ENCODE assay signal across 8 mouse cellular contexts in genomic region chr19:46318031-46318471, GRCm38 (mm10). TPM values are rescaled to one million over a fixed set of nuclear protein-coding genes. Genes with fewer than 3 reads are reported as not detected.
DNase-seq lines count a peak whose midpoint lies in the region; ATAC-seq and TF ChIP-seq lines count a peak whose summit lies in the region.

No protein-coding gene starts in this region.

- H3K9ac ChIP-seq in forebrain, embryonic 14.5 days (ENCODE audit: low read length) = peak overlapping the region; percentile 65
- peak overlapping the region; percentile 64 for H3K9ac ChIP-seq in hindbrain, postnatal 0 days (replicated peaks; ENCODE audit: low read length)
- H3K9ac ChIP-seq in liver, embryonic 16.5 days (ENCODE audit: low read depth, low read length) = no peak overlapping the region
- peak overlapping the region; percentile 49; the same call in 1 of the 2 replicates for H3K9ac ChIP-seq in stomach, embryonic 15.5 days

- H3K4me1 ChIP-seq in megakaryocyte, embryonic 14.5 days = peaks cover 70% of the 10 kb centered on the region
- H3K4me1 ChIP-seq in forebrain, embryonic 14.5 days (ENCODE audit: control insufficient read depth, insufficient read depth, low read length) = peaks cover 35% of the 10 kb centered on the region
- peaks cover 26% of the 10 kb centered on the region for H3K4me1 ChIP-seq in hindbrain, postnatal 0 days (ENCODE audit: insufficient read depth, low read length)
- H3K4me1 ChIP-seq in liver, embryonic 16.5 days (ENCODE audit: control insufficient read depth, low read depth, low read length) = peaks cover 52% of the 10 kb centered on the region
- peaks cover 61% of the 10 kb centered on the region for H3K4me1 ChIP-seq in stomach, embryonic 15.5 days
- no peaks in the 10 kb centered on the region for H3K4me1 ChIP-seq in kidney, adult 2 months (ENCODE audit: control insufficient read depth, insufficient read depth, low read length)

- peak overlapping the region; percentile 86 for H3K4me3 ChIP-seq in megakaryocyte, embryonic 14.5 days (replicated peaks)
- H3K4me3 ChIP-seq in forebrain, embryonic 14.5 days (ENCODE audit: low read depth, low read length) = peak overlapping the region; percentile 40
- peak overlapping the region; percentile 57 for H3K4me3 ChIP-seq in hindbrain, postnatal 0 days (ENCODE audit: low read length)
- peak overlapping the region; percentile 45 for H3K4me3 ChIP-seq in liver, embryonic 16.5 days (ENCODE audit: low read depth, low read length)
- H3K4me3 ChIP-seq in stomach, embryonic 15.5 days (replicated peaks) = peak overlapping the region; percentile 57
- no peak overlapping the region for H3K4me3 ChIP-seq in kidney, adult 2 months (ENCODE audit: insufficient read depth, low read depth, low read length)

- no peaks in the 10 kb centered on the region for H3K9me3 ChIP-seq in megakaryocyte, embryonic 14.5 days
- no peaks in the 10 kb centered on the region for H3K9me3 ChIP-seq in forebrain, embryonic 14.5 days (replicated peaks; ENCODE audit: control insufficient read depth, low read length)
- no peaks in the 10 kb centered on the region for H3K9me3 ChIP-seq in hindbrain, postnatal 0 days (ENCODE audit: low read length)
- H3K9me3 ChIP-seq in liver, embryonic 16.5 days (replicated peaks; ENCODE audit: control insufficient read depth, low read length) = no peaks in the 10 kb centered on the region
- H3K9me3 ChIP-seq in stomach, embryonic 15.5 days = no peaks in the 10 kb centered on the region

- no peak for ATAC-seq in megakaryocyte, adult 5-6 weeks (ENCODE audit: poor library complexity, severe bottlenecking)
- ATAC-seq in forebrain, embryonic 14.5 days = 0 out of 2 replicates have a peak, but pooled peaks have one; percentile 14
- peak; percentile 27; the same call in 1 of the 2 replicates for ATAC-seq in hindbrain, postnatal 0 days
- no peak for ATAC-seq in liver, embryonic 16.5 days (ENCODE audit: low read depth)
- 0 out of 2 replicates have a peak, but pooled peaks have one; percentile 5 for ATAC-seq in stomach, embryonic 15.5 days (ENCODE audit: insufficient read depth, low FRiP score, low read depth)

- peaks cover 6% of the 10 kb centered on the region for H3K36me3 ChIP-seq in megakaryocyte, embryonic 14.5 days (replicated peaks; ENCODE audit: low read length)
- H3K36me3 ChIP-seq in forebrain, embryonic 14.5 days (ENCODE audit: control insufficient read depth, insufficient read depth, low read length) = 0 out of 2 replicates have a peak, but pooled peaks cover 8% of the 10 kb centered on the region
- peaks cover 3% of the 10 kb centered on the region; the same call in 1 of the 2 replicates for H3K36me3 ChIP-seq in hindbrain, postnatal 0 days (ENCODE audit: insufficient read depth, low read length)
- H3K36me3 ChIP-seq in liver, embryonic 16.5 days (ENCODE audit: control insufficient read depth, insufficient read depth) = no peaks in the 10 kb centered on the region
- H3K36me3 ChIP-seq in stomach, embryonic 15.5 days = no peaks in the 10 kb centered on the region
- H3K36me3 ChIP-seq in kidney, adult 2 months (ENCODE audit: control insufficient read depth, insufficient read depth, low read length) = no peaks in the 10 kb centered on the region

- H3K27ac ChIP-seq in forebrain, embryonic 14.5 days (ENCODE audit: low read depth, low read length) = no peak overlapping the region
- peak overlapping the region; percentile 67; the same call in 1 of the 2 replicates for H3K27ac ChIP-seq in hindbrain, postnatal 0 days
- H3K27ac ChIP-seq in liver, embryonic 16.5 days (ENCODE audit: low read length) = no peak overlapping the region
- H3K27ac ChIP-seq in stomach, embryonic 15.5 days = peak overlapping the region; percentile 83
- no peak overlapping the region for H3K27ac ChIP-seq in kidney, adult 2 months (ENCODE audit: insufficient read depth, low read depth, low read length)

- no peak for TF ChIP-seq CTCF in hindbrain, postnatal 0 days (IDR thresholded peaks at IDR 0.05; ENCODE audit: low read depth)
- TF ChIP-seq CTCF in kidney, adult 2 months (conservative IDR thresholded peaks at IDR 0.05; ENCODE audit: insufficient read depth, insufficient read length, low read depth, low read length) = no peak

- peak; percentile 62 for DNase-seq in cerebellum, adult 9-10 months
- no peak for DNase-seq in forebrain, embryonic 14.5 days (ENCODE audit: low spot score)
- DNase-seq in hindbrain, postnatal 0 days (ENCODE audit: low spot score) = peak; percentile 67
- DNase-seq in kidney, adult 2 months = no peak

- H3K27me3 ChIP-seq in megakaryocyte, embryonic 14.5 days (replicated peaks) = peaks cover 97% of the 10 kb centered on the region
- H3K27me3 ChIP-seq in forebrain, embryonic 14.5 days (replicated peaks; ENCODE audit: control insufficient read depth, insufficient read depth, low read length) = peaks cover 65% of the 10 kb centered on the region
- H3K27me3 ChIP-seq in hindbrain, postnatal 0 days (ENCODE audit: insufficient read depth, low read length) = 0 out of 2 replicates have a peak, but pooled peaks cover 6% of the 10 kb centered on the region
- H3K27me3 ChIP-seq in liver, embryonic 16.5 days (ENCODE audit: control insufficient read depth, insufficient read depth, low read depth, low read length) = peaks cover 83% of the 10 kb centered on the region
- peaks cover 48% of the 10 kb centered on the region for H3K27me3 ChIP-seq in stomach, embryonic 15.5 days (replicated peaks)
- no peaks in the 10 kb centered on the region for H3K27me3 ChIP-seq in kidney, adult 2 months (replicated peaks; ENCODE audit: control insufficient read depth, insufficient read depth, low read length)

- peak overlapping the region; percentile 66 for H3K4me2 ChIP-seq in forebrain, embryonic 14.5 days (ENCODE audit: low read length)
- H3K4me2 ChIP-seq in hindbrain, postnatal 0 days (ENCODE audit: low read depth, low read length) = peak overlapping the region; percentile 55
- peak overlapping the region; percentile 52 for H3K4me2 ChIP-seq in liver, embryonic 16.5 days (ENCODE audit: low read depth, low read length)
- peak overlapping the region; percentile 74 for H3K4me2 ChIP-seq in stomach, embryonic 15.5 days

- 2% methylated on average over 36 of the region's 42 CpGs for WGBS in forebrain, embryonic 14.5 days
- 6% methylated on average over 15 of the region's 42 CpGs for WGBS in hindbrain, postnatal 0 days
- WGBS in liver, embryonic 16.5 days (ENCODE audit: insufficient replicate concordance) = 3% methylated on average over 37 of the region's 42 CpGs
- WGBS in stomach, embryonic 15.5 days = 2% methylated on average over 41 of the region's 42 CpGs
- 3% methylated on average over 38 of the region's 42 CpGs for WGBS in kidney, adult 2 months

- no peak for TF ChIP-seq POLR2A in kidney, adult 2 months (IDR thresholded peaks at IDR 0.05; ENCODE audit: low read depth, low read length)

RNA-seq across cellular contexts. Expression of gene Psd, which starts 8.9 kb away (rescaled TPM):
- 0.19 TPM in 1 of 2 replicates, not detected in the other for polyA plus RNA-seq in megakaryocyte, embryonic 14.5 days (2012; ENCODE audit: insufficient read depth, low replicate concordance)
- total RNA-seq in megakaryocyte, adult 5-6 weeks (2015) = 0.11 and 0.36 TPM in 2 replicates
- total RNA-seq in megakaryocyte, adult 5-6 weeks (2017) = not detected in 2 replicates
- 68.7 and 83.0 TPM in 2 replicates for polyA plus RNA-seq in forebrain, embryonic 14.5 days (2014; fragmentation: Nextera tagmentation; extraction: Ambion mirVana)
- total RNA-seq in hindbrain, postnatal 0 days (2014; rRNA removed) = 380 and 396 TPM in 2 replicates
- 115 and 123 TPM in 2 replicates for polyA plus RNA-seq in hindbrain, postnatal 0 days (2015; fragmentation: Nextera tagmentation; extraction: Ambion mirVana)
- 3.3 TPM in 2 replicates for polyA plus RNA-seq in liver, embryonic 16.5 days (2015; fragmentation: Nextera tagmentation; extraction: Ambion mirVana)
- polyA plus RNA-seq in stomach, embryonic 15.5 days (2015; fragmentation: Nextera tagmentation; extraction: Ambion mirVana) = 52.9 and 54.7 TPM in 2 replicates
- 1.9 and 2.7 TPM in 2 replicates for polyA plus RNA-seq in kidney, adult 2 months (2012; rRNA removed)

RNA-seq across cellular contexts. Expression of gene Fbxl15, which starts 9.9 kb away (rescaled TPM):
- 17.4 and 18.6 TPM in 2 replicates for polyA plus RNA-seq in megakaryocyte, embryonic 14.5 days (2012; ENCODE audit: insufficient read depth, low replicate concordance)
- total RNA-seq in megakaryocyte, adult 5-6 weeks (2015) = 1.9 and 2.1 TPM in 2 replicates
- total RNA-seq in megakaryocyte, adult 5-6 weeks (2017) = 1.3 and 1.8 TPM in 2 replicates
- 42.6 and 43.1 TPM in 2 replicates for polyA plus RNA-seq in forebrain, embryonic 14.5 days (2014; fragmentation: Nextera tagmentation; extraction: Ambion mirVana)
- total RNA-seq in hindbrain, postnatal 0 days (2014; rRNA removed) = 69.1 and 71.4 TPM in 2 replicates
- 53.3 and 54.2 TPM in 2 replicates for polyA plus RNA-seq in hindbrain, postnatal 0 days (2015; fragmentation: Nextera tagmentation; extraction: Ambion mirVana)
- 11.1 and 11.6 TPM in 2 replicates for polyA plus RNA-seq in liver, embryonic 16.5 days (2015; fragmentation: Nextera tagmentation; extraction: Ambion mirVana)
- polyA plus RNA-seq in stomach, embryonic 15.5 days (2015; fragmentation: Nextera tagmentation; extraction: Ambion mirVana) = 16.7 TPM in 2 replicates
- 26.1 and 35.8 TPM in 2 replicates for polyA plus RNA-seq in kidney, adult 2 months (2012; rRNA removed)

RNA-seq across cellular contexts. Expression of gene Nfkb2, which starts 13.9 kb away (rescaled TPM):
- polyA plus RNA-seq in megakaryocyte, embryonic 14.5 days (2012; ENCODE audit: insufficient read depth, low replicate concordance) = 32.0 and 46.7 TPM in 2 replicates
- 8.1 and 10.0 TPM in 2 replicates for total RNA-seq in megakaryocyte, adult 5-6 weeks (2015)
- 14.6 and 20.3 TPM in 2 replicates for total RNA-seq in megakaryocyte, adult 5-6 weeks (2017)
- 1.4 and 1.6 TPM in 2 replicates for polyA plus RNA-seq in forebrain, embryonic 14.5 days (2014; fragmentation: Nextera tagmentation; extraction: Ambion mirVana)
- total RNA-seq in hindbrain, postnatal 0 days (2014; rRNA removed) = 3.5 and 4.7 TPM in 2 replicates
- polyA plus RNA-seq in hindbrain, postnatal 0 days (2015; fragmentation: Nextera tagmentation; extraction: Ambion mirVana) = 1.7 and 1.9 TPM in 2 replicates
- polyA plus RNA-seq in liver, embryonic 16.5 days (2015; fragmentation: Nextera tagmentation; extraction: Ambion mirVana) = 3.0 and 3.8 TPM in 2 replicates
- polyA plus RNA-seq in stomach, embryonic 15.5 days (2015; fragmentation: Nextera tagmentation; extraction: Ambion mirVana) = 10.6 TPM in 2 replicates
- polyA plus RNA-seq in kidney, adult 2 months (2012; rRNA removed) = 21.6 and 25.4 TPM in 2 replicates

RNA-seq across cellular contexts. Expression of gene Cuedc2, which starts 20.5 kb away (rescaled TPM):
- polyA plus RNA-seq in megakaryocyte, embryonic 14.5 days (2012; ENCODE audit: insufficient read depth, low replicate concordance) = 39.1 and 126 TPM in 2 replicates
- total RNA-seq in megakaryocyte, adult 5-6 weeks (2015) = 31.3 and 33.1 TPM in 2 replicates
- total RNA-seq in megakaryocyte, adult 5-6 weeks (2017) = 108 and 114 TPM in 2 replicates
- polyA plus RNA-seq in forebrain, embryonic 14.5 days (2014; fragmentation: Nextera tagmentation; extraction: Ambion mirVana) = 402 and 405 TPM in 2 replicates
- 125 and 134 TPM in 2 replicates for total RNA-seq in hindbrain, postnatal 0 days (2014; rRNA removed)
- polyA plus RNA-seq in hindbrain, postnatal 0 days (2015; fragmentation: Nextera tagmentation; extraction: Ambion mirVana) = 312 and 326 TPM in 2 replicates
- polyA plus RNA-seq in liver, embryonic 16.5 days (2015; fragmentation: Nextera tagmentation; extraction: Ambion mirVana) = 67.3 and 67.6 TPM in 2 replicates
- polyA plus RNA-seq in stomach, embryonic 15.5 days (2015; fragmentation: Nextera tagmentation; extraction: Ambion mirVana) = 134 and 137 TPM in 2 replicates
- polyA plus RNA-seq in kidney, adult 2 months (2012; rRNA removed) = 69.8 and 72.0 TPM in 2 replicates

RNA-seq across cellular contexts. Expression of gene Mfsd13a, which starts 22.9 kb away (rescaled TPM):
- 8.8 and 9.9 TPM in 2 replicates for polyA plus RNA-seq in megakaryocyte, embryonic 14.5 days (2012; ENCODE audit: insufficient read depth, low replicate concordance)
- 17.2 and 18.1 TPM in 2 replicates for total RNA-seq in megakaryocyte, adult 5-6 weeks (2015)
- total RNA-seq in megakaryocyte, adult 5-6 weeks (2017) = 8.1 and 11.7 TPM in 2 replicates
- polyA plus RNA-seq in forebrain, embryonic 14.5 days (2014; fragmentation: Nextera tagmentation; extraction: Ambion mirVana) = 7.2 TPM in 2 replicates
- 7.5 and 12.3 TPM in 2 replicates for total RNA-seq in hindbrain, postnatal 0 days (2014; rRNA removed)
- 9.9 and 10.5 TPM in 2 replicates for polyA plus RNA-seq in hindbrain, postnatal 0 days (2015; fragmentation: Nextera tagmentation; extraction: Ambion mirVana)
- 11.2 and 13.8 TPM in 2 replicates for polyA plus RNA-seq in liver, embryonic 16.5 days (2015; fragmentation: Nextera tagmentation; extraction: Ambion mirVana)
- polyA plus RNA-seq in stomach, embryonic 15.5 days (2015; fragmentation: Nextera tagmentation; extraction: Ambion mirVana) = 11.9 and 12.9 TPM in 2 replicates
- 34.7 and 43.8 TPM in 2 replicates for polyA plus RNA-seq in kidney, adult 2 months (2012; rRNA removed)

Comparison
In these comparisons a context has a peak if more than half of its experiments do, and no peak if none do; other contexts are left out.
1. ATAC-seq: peak in forebrain, embryonic 14.5 days (single experiment), hindbrain, postnatal 0 days (single experiment) and stomach, embryonic 15.5 days (single experiment); none in megakaryocyte, adult 5-6 weeks (single experiment) and liver, embryonic 16.5 days (single experiment).
2. DNase-seq: peak in cerebellum, adult 9-10 months (single experiment) and hindbrain, postnatal 0 days (single experiment); none in forebrain, embryonic 14.5 days (single experiment) and kidney, adult 2 months (single experiment).
3. H3K27ac ChIP-seq: peak in hindbrain, postnatal 0 days (single experiment) and stomach, embryonic 15.5 days (single experiment); none in forebrain, embryonic 14.5 days (single experiment), liver, embryonic 16.5 days (single experiment) and kidney, adult 2 months (single experiment).
4. RNA of gene Psd, which starts 8.9 kb away (polyA plus RNA-seq): 115 to 123 TPM in hindbrain, postnatal 0 days, 68.7 to 83.0 TPM in forebrain, embryonic 14.5 days and 52.9 to 54.7 TPM in stomach, embryonic 15.5 days; 3.3 TPM in liver, embryonic 16.5 days, 1.9 to 2.7 TPM in kidney, adult 2 months and 0.19 TPM in megakaryocyte, embryonic 14.5 days; every median in the first group is over 10 times any median in the second.
5. Peak in every context shown above with its lines, with median percentiles within 50 percentile points of each other: H3K4me2 ChIP-seq.